Mouse (Mus musculus) cerebellum, adult 2 months (tissue): ENCODE measurements around the gene Mon2. TPM values are rescaled to one million over a fixed set of nuclear protein-coding genes. Genes with fewer than 3 reads are reported as not detected.

Source experiments
- DNase-seq, 2 experiments: peaks; one replicate each; pipeline ENCODE4 v3.0.0; 2021
- H3K27ac ChIP-seq: fragments of 200-500 bp; 2 replicates; pipeline ENCODE4 v1.5.1; 2012; ENCODE audit warnings: low read length, control low read depth, inconsistent platforms; ENCODE audit not compliant: insufficient read depth
- H3K27me3 ChIP-seq: fragments of 200-500 bp; 2 replicates; pipeline ENCODE4 v1.6.1; 2012; ENCODE audit warnings: inconsistent platforms, mild to moderate bottlenecking, low read length, moderate library complexity; ENCODE audit not compliant: control insufficient read depth, insufficient read depth
- H3K4me1 ChIP-seq: fragments of 200-500 bp; 2 replicates; pipeline ENCODE4 v1.6.1; 2011; ENCODE audit warnings: low read length; ENCODE audit not compliant: control insufficient read depth, insufficient read depth
- H3K4me3 ChIP-seq: fragments of 200-500 bp; replicated peaks from 2 replicates; pipeline ENCODE3; 2011; ENCODE audit warnings: mild to moderate bottlenecking, low read depth, low read length, control low read depth; ENCODE audit not compliant: insufficient read depth
- CTCF ChIP-seq: fragments of 200-500 bp; IDR thresholded peaks from 2 replicates; pipeline ENCODE4 v1.5.1; 2011; ENCODE audit warnings: low read depth, mild to moderate bottlenecking, control low read depth, low read length, moderate library complexity, borderline replicate concordance; ENCODE audit not compliant: insufficient read depth
- POLR2A ChIP-seq: fragments of 200-500 bp; IDR thresholded peaks from 2 replicates; pipeline ENCODE4 v1.6.1; 2011; ENCODE audit warnings: low read length, control low read depth, borderline replicate concordance; ENCODE audit not compliant: insufficient read depth
- WGBS: fragments of 180-500 bp; shearing (Covaris S2); methylation state at CpG from one replicate; pipeline ENCODE4 v1.1.7; 2018; 5-methylcytosine and 5-hydroxymethylcytosine counted together
- polyA plus RNA-seq: library from polyadenylated mRNA; depleted of rRNA; stranded (reverse); fragments of >200 nt; gene quantifications from 2 replicates; pipeline ENCODE4 v1.2.3, GENCODE M21; 2012

Gene Mon2
- polyA plus RNA-seq, 1 experiment = 67.2 TPM

- Histone ChIP-seq H3K4me1 (no peaks in the 10 kb centered on the region), H3K27me3 (no peaks in the 10 kb centered on the region), H3K4me3 (no peak overlapping the region), H3K27ac (no peak overlapping the region)
- WGBS = 77% methylated on average over 2 of the region's 2 CpGs
- no peak for DNase-seq
- TF ChIP-seq CTCF = no peak
- no peak for TF ChIP-seq POLR2A
Observed at GRCm38 (mm10) chr10:123086847-123087246, 10.5 kb upstream of the Mon2 start.

- Histone ChIP-seq H3K27ac (no peak overlapping the region), H3K4me3 (no peak overlapping the region), H3K4me1 (no peaks in the 10 kb centered on the region; the same call in 1 of the 2 replicates), H3K27me3 (no peaks in the 10 kb centered on the region)
- 75% methylated on average over 10 of the region's 10 CpGs for WGBS
- TF ChIP-seq POLR2A = no peak
- no peak for TF ChIP-seq CTCF
- no peak for DNase-seq
Observed at GRCm38 (mm10) chr10:123084900-123085641, 8.8 kb upstream of the Mon2 start.

GRCm38 (mm10) chr10:123084307-123084706, 8.0 kb upstream of the Mon2 start:
- no peak overlapping the region for H3K27ac ChIP-seq
- no peak overlapping the region for H3K4me3 ChIP-seq

GRCm38 (mm10) chr10:123075751-123076242, 508 bp downstream of the Mon2 start:
- H3K4me1 ChIP-seq = no peaks in the 10 kb centered on the region; the same call in 1 of the 2 replicates
- peak overlapping the region; percentile 87; the same call in 1 of the 2 replicates for H3K27ac ChIP-seq
- WGBS = under 1% methylated on average over 48 of the region's 48 CpGs
- peak in 1 of 2 experiments; percentile 58 for DNase-seq
- TF ChIP-seq CTCF (no peak), POLR2A (no peak)
- peak overlapping the region; percentile 61 for H3K4me3 ChIP-seq
- no peaks in the 10 kb centered on the region for H3K27me3 ChIP-seq

More at GRCm38 (mm10) chr10:123084307-123084706, 8.0 kb upstream of the Mon2 start:
- no peaks in the 10 kb centered on the region for H3K27me3 ChIP-seq
- 22% methylated on average over 9 of the region's 9 CpGs for WGBS
- no peak for DNase-seq
- no peaks in the 10 kb centered on the region; the same call in 1 of the 2 replicates for H3K4me1 ChIP-seq
- no peak for TF ChIP-seq CTCF
- TF ChIP-seq POLR2A = no peak

GRCm38 (mm10) chr10:123071997-123072396, 4.3 kb downstream of the Mon2 start:
- Histone ChIP-seq H3K27ac (no peak overlapping the region), H3K4me1 (no peaks in the 10 kb centered on the region), H3K4me3 (no peak overlapping the region), H3K27me3 (no peaks in the 10 kb centered on the region)
- no peak for DNase-seq
- TF ChIP-seq CTCF = no peak
- TF ChIP-seq POLR2A = no peak
- WGBS = 65% methylated on average over 2 of the region's 2 CpGs

GRCm38 (mm10) chr10:123063021-123063420, 13.3 kb downstream of the Mon2 start:
- no peak overlapping the region for H3K27ac ChIP-seq
- H3K27me3 ChIP-seq = no peaks in the 10 kb centered on the region
- peaks cover 6% of the 10 kb centered on the region; the same call in 1 of the 2 replicates for H3K4me1 ChIP-seq
- 91% methylated on average over 2 of the region's 2 CpGs for WGBS
- no peak overlapping the region for H3K4me3 ChIP-seq
- TF ChIP-seq POLR2A = no peak
- no peak for TF ChIP-seq CTCF
- no peak for DNase-seq

GRCm38 (mm10) chr10:123060831-123061230, 15.5 kb downstream of the Mon2 start:
- Histone ChIP-seq H3K4me3 (no peak overlapping the region), H3K27ac (0 out of 2 replicates have a peak overlapping the region, but pooled peaks have one; percentile 27), H3K27me3 (no peaks in the 10 kb centered on the region), H3K4me1 (peaks cover 8% of the 10 kb centered on the region)
- no peak for DNase-seq
- no peak for TF ChIP-seq POLR2A
- no peak for TF ChIP-seq CTCF
- 80% methylated on average over 6 of the region's 6 CpGs for WGBS

- Histone ChIP-seq H3K4me3 (no peak overlapping the region), H3K27me3 (no peaks in the 10 kb centered on the region), H3K27ac (no peak overlapping the region), H3K4me1 (peaks cover 13% of the 10 kb centered on the region)
- 86% methylated on average over 1 of the region's 1 CpGs for WGBS
- DNase-seq = no peak
- peak; percentile 19; the same call in 1 of the 2 replicates for TF ChIP-seq CTCF
- TF ChIP-seq POLR2A = no peak
Observed at GRCm38 (mm10) chr10:123057082-123057481, 19.2 kb downstream of the Mon2 start.
